Mouse (Mus musculus) frontal cortex, postnatal 36 days (tissue): Measurements from ENCODE around the gene Slc25a22.
"Not testable (repeated sequence)": the region's sequence is repeated elsewhere in the genome, so short reads cannot be mapped to it uniquely, and the experiment has no call there.

Experiments
- DNase-seq, 2 experiments: peaks; one replicate each; pipeline ENCODE4 v3.0.0; 2022; ENCODE audit warnings: low spot score in 2 of 2

The Slc25a22 gene

GRCm38 (mm10) chr7:141457986-141458660, 20.4 kb upstream of the Slc25a22 start:
- no peak for DNase-seq

- DNase-seq = no peak
Measured at GRCm38 (mm10) chr7:141457236-141457635, 19.5 kb upstream of the Slc25a22 start.

- DNase-seq = no peak
Measured at GRCm38 (mm10) chr7:141456739-141457138, 19.0 kb upstream of the Slc25a22 start.

- peak in 1 of 2 experiments; percentile 36 for DNase-seq
Measured at GRCm38 (mm10) chr7:141455610-141456314, 18.1 kb upstream of the Slc25a22 start.

- DNase-seq = peak; percentile 85 to 90
Measured at GRCm38 (mm10) chr7:141454967-141455551, 17.4 kb upstream of the Slc25a22 start, which contains the start of gene Pnpla2. TSS of gene Pnpla2 (plus strand) at chr7:141455198.

GRCm38 (mm10) chr7:141453636-141454035, 15.9 kb upstream of the Slc25a22 start:
- no peak for DNase-seq

GRCm38 (mm10) chr7:141451928-141452327, 14.2 kb upstream of the Slc25a22 start:
- DNase-seq = no peak

GRCm38 (mm10) chr7:141447110-141447991, 9.7 kb upstream of the Slc25a22 start, which contains the start of gene Rplp2:
TSS of gene Rplp2 (plus strand) at chr7:141447370.
- peak; percentile 97 for DNase-seq

- not testable (repeated sequence) for DNase-seq
Measured at GRCm38 (mm10) chr7:141446374-141446773, 8.7 kb upstream of the Slc25a22 start.

GRCm38 (mm10) chr7:141443828-141444237, 6.1 kb upstream of the Slc25a22 start, which contains the start of gene Pidd1:
TSS of gene Pidd1 (minus strand) at chr7:141444025.
- DNase-seq = no peak

GRCm38 (mm10) chr7:141443081-141443821, 5.6 kb upstream of the Slc25a22 start:
- no peak for DNase-seq

- DNase-seq = no peak
Measured at GRCm38 (mm10) chr7:141442199-141442598, 4.5 kb upstream of the Slc25a22 start.

GRCm38 (mm10) chr7:141441460-141441859, 3.8 kb upstream of the Slc25a22 start:
- no peak for DNase-seq

GRCm38 (mm10) chr7:141440613-141441012, 2.9 kb upstream of the Slc25a22 start:
- peak in 1 of 2 experiments; percentile 49 for DNase-seq

- DNase-seq = no peak
Measured at GRCm38 (mm10) chr7:141439811-141440210, 2.1 kb upstream of the Slc25a22 start.

- no peak for DNase-seq
Measured at GRCm38 (mm10) chr7:141439140-141439679, 1.5 kb upstream of the Slc25a22 start.

- DNase-seq = no peak
Measured at GRCm38 (mm10) chr7:141438201-141438968, 693 bp upstream of the Slc25a22 start.

GRCm38 (mm10) chr7:141436523-141436892, 1.2 kb downstream of the Slc25a22 start:
- no peak for DNase-seq

- DNase-seq = no peak
Measured at GRCm38 (mm10) chr7:141435856-141436522, 1.7 kb downstream of the Slc25a22 start.
